27 mouse cellular contexts compared by ENCODE assay signal in the genomic region with DNA sequence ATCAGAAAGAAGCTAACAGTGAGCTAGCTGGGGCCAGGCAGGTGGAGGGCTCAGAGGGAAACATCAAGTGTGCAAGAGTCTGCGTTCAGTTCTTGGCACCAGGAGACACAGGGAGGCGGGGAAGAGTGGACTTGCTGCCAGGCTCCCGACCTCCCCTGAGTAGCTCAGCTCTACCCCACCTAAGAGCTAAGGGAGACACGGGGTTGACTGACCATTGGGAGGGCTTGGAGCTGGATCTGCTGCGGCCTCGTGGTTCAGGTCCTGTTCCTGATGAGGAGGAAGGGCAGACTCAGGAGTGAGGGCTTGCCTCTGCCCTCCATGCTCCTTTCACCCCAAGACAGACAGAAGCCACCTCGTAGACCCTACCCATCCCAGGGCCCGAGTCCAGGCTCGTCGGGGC. TPM values are rescaled to one million over a fixed set of nuclear protein-coding genes. Genes with fewer than 3 reads are reported as not detected.
"Had no signal": no experiment of that assay in that cellular context is flagged by ENCODE, and none has a peak within 500 bp of the region (broad histone marks: within the 10 kb centered on the region; RNA-seq: fewer than 3 reads in every experiment).

No protein-coding gene starts in this region.

- H3K27ac ChIP-seq: embryonic facial prominence, embryonic 10.5 days; embryonic facial prominence, embryonic 12.5 days; embryonic facial prominence, embryonic 13.5 days; embryonic facial prominence, embryonic 15.5 days; forebrain, embryonic 10.5 days; forebrain, embryonic 12.5 days; forebrain, embryonic 13.5 days; forebrain, embryonic 15.5 days; heart, adult 2 months; heart, embryonic 10.5 days had no signal

- DNase-seq: cerebellum, adult 8-10 months; cerebellum, adult 9-10 months; cerebellum, adult 9-11 months; cerebellum, postnatal 14 days; cerebellum, postnatal 25 days; cerebellum, postnatal 36 days; embryo, embryonic 11 days; forebrain, postnatal 0 days; gastrocnemius, postnatal 10 days; gastrocnemius, postnatal 14 days; gastrocnemius, postnatal 25 days; gastrocnemius, postnatal 36 days; heart, adult 2 months had no signal

- H3K4me1 ChIP-seq: forebrain, embryonic 10.5 days had no signal

- H3K9me3 ChIP-seq: embryonic facial prominence, embryonic 10.5 days; embryonic facial prominence, embryonic 12.5 days; embryonic facial prominence, embryonic 13.5 days; embryonic facial prominence, embryonic 15.5 days; forebrain, embryonic 10.5 days; forebrain, embryonic 12.5 days; forebrain, embryonic 13.5 days; forebrain, embryonic 15.5 days; heart, embryonic 10.5 days had no signal

- H3K27me3 ChIP-seq: embryonic facial prominence, embryonic 13.5 days; embryonic facial prominence, embryonic 15.5 days; forebrain, embryonic 12.5 days; forebrain, embryonic 13.5 days; forebrain, embryonic 15.5 days had no signal

- H3K9ac ChIP-seq: embryonic facial prominence, embryonic 12.5 days; embryonic facial prominence, embryonic 13.5 days; embryonic facial prominence, embryonic 15.5 days; forebrain, embryonic 12.5 days; forebrain, embryonic 13.5 days; forebrain, embryonic 15.5 days; forebrain, postnatal 0 days had no signal

- H3K4me3 ChIP-seq: embryonic facial prominence, embryonic 10.5 days; embryonic facial prominence, embryonic 12.5 days; embryonic facial prominence, embryonic 13.5 days; embryonic facial prominence, embryonic 15.5 days; erythroblast, embryonic 14.5 days; forebrain, embryonic 10.5 days; forebrain, embryonic 12.5 days; forebrain, embryonic 13.5 days; forebrain, embryonic 15.5 days; heart, adult 2 months; heart, embryonic 10.5 days had no signal

- H3K4me2 ChIP-seq: embryonic facial prominence, embryonic 12.5 days; embryonic facial prominence, embryonic 13.5 days; embryonic facial prominence, embryonic 15.5 days; forebrain, embryonic 12.5 days; forebrain, embryonic 13.5 days; forebrain, embryonic 15.5 days; heart, embryonic 11.5 days had no signal

- ATAC-seq: forebrain, embryonic 13.5 days; forebrain, embryonic 14.5 days; forebrain, embryonic 15.5 days; forebrain, embryonic 16.5 days; forebrain, postnatal 0 days had no signal

RNA-seq across cellular contexts. Expression of a gene that starts 39.2 kb away (rescaled TPM):
- total RNA-seq: granulocyte monocyte progenitor cell, adult 5-6 weeks had no signal
- polyA plus RNA-seq: erythroblast, embryonic 14.5 days had no signal
